Mouse (Mus musculus) bone marrow, adult 2 months (tissue): ENCODE results near the gene Pbx2.
A peak's percentile ranks its signal among the peaks of the same experiment; 100 is the strongest.

ENCODE experiments used
- CTCF ChIP-seq: fragments of 200-500 bp; IDR thresholded peaks from 2 replicates; pipeline ENCODE4 v1.5.1; 2011; ENCODE audit warnings: low read length, control low read depth; ENCODE audit not compliant: control insufficient read depth, insufficient read depth
- POLR2A ChIP-seq: fragments of 200-500 bp; IDR thresholded peaks from 2 replicates; pipeline ENCODE4 v1.6.1; 2011; ENCODE audit warnings: low read depth, mild to moderate bottlenecking, control low read depth, low read length, borderline replicate concordance; ENCODE audit not compliant: control insufficient read depth

DNA sequence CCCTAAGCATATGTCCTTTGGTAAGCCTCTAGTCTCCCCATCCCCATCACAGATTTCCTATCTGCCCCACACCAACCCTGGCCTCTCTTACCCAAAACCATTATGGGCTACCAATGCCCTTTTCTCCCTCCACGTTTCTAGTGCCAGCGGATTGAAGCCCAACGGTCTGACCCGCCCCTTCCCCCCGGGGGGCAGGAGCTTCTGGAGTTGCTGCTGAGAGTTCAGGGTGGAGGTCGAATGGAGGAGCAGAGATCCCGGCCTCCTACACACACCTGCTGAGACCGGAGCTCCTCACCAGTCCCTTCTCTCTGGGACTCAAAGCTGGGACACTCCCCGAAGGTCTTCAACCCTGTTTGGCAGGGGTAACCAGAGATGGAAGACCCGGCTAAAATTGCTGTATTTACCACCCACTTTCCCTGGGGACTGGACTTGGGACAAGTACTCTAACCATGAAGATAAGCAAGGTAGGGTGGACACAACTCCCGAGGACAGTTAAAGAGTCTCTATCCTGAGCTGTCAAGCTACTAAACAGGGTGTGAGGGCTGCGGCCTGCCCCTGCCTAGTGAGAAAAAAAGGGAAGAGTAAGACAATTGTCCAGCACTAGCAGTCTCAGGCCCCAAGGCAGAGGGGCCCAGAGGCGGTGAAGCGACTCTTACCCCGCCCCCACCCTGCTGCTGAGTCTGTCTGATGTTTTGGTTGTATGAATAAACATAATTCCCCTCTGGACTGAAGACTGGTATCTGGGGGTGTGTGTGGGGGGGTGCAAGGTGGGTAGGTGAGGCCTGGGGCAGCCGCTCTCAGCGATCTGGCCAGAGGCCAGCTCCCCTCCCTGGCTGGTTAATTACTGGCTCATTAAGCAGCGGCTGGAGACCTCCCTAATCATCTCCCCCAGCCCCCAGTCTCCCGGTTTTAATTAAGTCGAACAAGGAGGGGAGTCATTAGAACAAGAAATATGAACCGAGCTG lies at the start of gene Pbx2:
- TF ChIP-seq CTCF (no peak), POLR2A (0 out of 2 replicates have a peak, but pooled peaks have one; percentile 18)
